Mouse (Mus musculus): Measurements from ENCODE around the gene Bora. TPM values are rescaled to one million over a fixed set of nuclear protein-coding genes. Genes with fewer than 3 reads are reported as not detected.
"Not testable (repeated sequence)": the region's sequence is repeated elsewhere in the genome, so short reads cannot be mapped to it uniquely, and the experiment has no call there.

Bora gene
- 10 to 100 TPM; 11.7 to 14.6 TPM for total RNA-seq (2021)

GRCm38 (mm10) chr14:99046031-99046781 lies at the start of gene Bora, which contains the start of gene Mzt1:
Bora (plus strand) TSS chr14:99046222.
Mzt1 (minus strand) TSS chr14:99046134.
- peak; percentile 91 for DNase-seq

- peak; percentile 35 for DNase-seq
Observed at GRCm38 (mm10) chr14:99010224-99010919, 35.6 kb upstream of the Bora start.

GRCm38 (mm10) chr14:99010920-99011313 lies 35.1 kb upstream of the Bora start:
- DNase-seq: no peak

GRCm38 (mm10) chr14:99018691-99019090 lies 27.3 kb upstream of the Bora start:
- no peak for DNase-seq

GRCm38 (mm10) chr14:99019136-99019808 lies 26.8 kb upstream of the Bora start:
- no peak for DNase-seq

GRCm38 (mm10) chr14:99022346-99023086 lies 23.5 kb upstream of the Bora start:
- no peak for DNase-seq

GRCm38 (mm10) chr14:99029987-99030386 lies 16.0 kb upstream of the Bora start:
- no peak for DNase-seq

GRCm38 (mm10) chr14:99031337-99031873 lies 14.6 kb upstream of the Bora start:
- DNase-seq: no peak

GRCm38 (mm10) chr14:99032596-99032995 lies 13.4 kb upstream of the Bora start:
- DNase-seq: no peak

GRCm38 (mm10) chr14:99034851-99035250 lies 11.2 kb upstream of the Bora start:
- not testable (repeated sequence) for DNase-seq

GRCm38 (mm10) chr14:99036039-99036438 lies 10.0 kb upstream of the Bora start:
- no peak for DNase-seq

- no peak for DNase-seq
Observed at GRCm38 (mm10) chr14:99037703-99038102, 8.3 kb upstream of the Bora start.

- not testable (repeated sequence) for DNase-seq
Observed at GRCm38 (mm10) chr14:99039308-99039707, 6.7 kb upstream of the Bora start.

- no peak for DNase-seq
Observed at GRCm38 (mm10) chr14:99041416-99041815, 4.6 kb upstream of the Bora start.

GRCm38 (mm10) chr14:99043499-99043898 lies 2.5 kb upstream of the Bora start:
- no peak for DNase-seq

- DNase-seq: no peak
Observed at GRCm38 (mm10) chr14:99044096-99044495, 1.9 kb upstream of the Bora start.

GRCm38 (mm10) chr14:99044718-99045117 lies 1.3 kb upstream of the Bora start:
- DNase-seq: no peak

- no peak for DNase-seq
Observed at GRCm38 (mm10) chr14:99045378-99046030, 518 bp upstream of the Bora start.

- no peak for DNase-seq
Observed at GRCm38 (mm10) chr14:99046782-99047181, 760 bp downstream of the Bora start.

GRCm38 (mm10) chr14:99058959-99059586 lies 13.1 kb downstream of the Bora start:
- DNase-seq: no peak

- no peak for DNase-seq
Observed at GRCm38 (mm10) chr14:99060616-99061015, 14.6 kb downstream of the Bora start.

Measured in heart, postnatal 4 days (tissue).